Mouse (Mus musculus) forebrain, embryonic 10.5 days (tissue): Measurements from ENCODE around the gene Flt3l. TPM values are rescaled to one million over a fixed set of nuclear protein-coding genes. Genes with fewer than 3 reads are reported as not detected.
A peak's percentile ranks its signal among the peaks of the same experiment; 100 is the strongest.
"Not testable (repeated sequence)": the region's sequence is repeated elsewhere in the genome, so short reads cannot be mapped to it uniquely, and the experiment has no call there.

Source experiments
- DNase-seq: peaks from one replicate; pipeline ENCODE4 v3.0.0-alpha.2; 2017; ENCODE audit warnings: low spot score; ENCODE audit errors: extremely low spot score
- H3K27ac ChIP-seq: fragments of 300-500 bp; sonication (generic); 2 replicates; pipeline ENCODE4 v1.5.1; 2016; ENCODE audit warnings: mild to moderate bottlenecking
- H3K27me3 ChIP-seq: fragments of 300-500 bp; sonication (generic); 2 replicates; pipeline ENCODE4 v1.6.1; 2016; ENCODE audit warnings: mild to moderate bottlenecking; ENCODE audit not compliant: poor library complexity, severe bottlenecking
- H3K36me3 ChIP-seq: fragments of 300-500 bp; sonication (generic); replicated peaks from 2 replicates; pipeline ENCODE4 v1.6.1; 2016; ENCODE audit warnings: mild to moderate bottlenecking, moderate library complexity
- H3K4me1 ChIP-seq: fragments of 300-500 bp; sonication (generic); 2 replicates; pipeline ENCODE4 v1.6.1; 2016
- H3K4me3 ChIP-seq: fragments of 300-500 bp; sonication (generic); 2 replicates; pipeline ENCODE4 v1.5.1; 2016; ENCODE audit warnings: mild to moderate bottlenecking, moderate library complexity
- H3K9me3 ChIP-seq: fragments of 300-500 bp; sonication (generic); 2 replicates; pipeline ENCODE4 v1.6.1; 2016; ENCODE audit warnings: mild to moderate bottlenecking, moderate library complexity
- WGBS: fragments of 180-500 bp; shearing (Covaris S2); methylation state at CpG from one replicate; pipeline ENCODE4 v1.1.7; 2016; 5-methylcytosine and 5-hydroxymethylcytosine counted together
- polyA plus RNA-seq: library from polyadenylated mRNA; unstranded; fragments of >200 nt; fragmentation: Nextera tagmentation; extraction: Ambion mirVana; gene quantifications from 2 replicates; pipeline ENCODE4 v1.2.1, GENCODE M21; 2016

The Flt3l gene
- polyA plus RNA-seq, 1 experiment from 2014 or later = 1.1 TPM

DNA sequence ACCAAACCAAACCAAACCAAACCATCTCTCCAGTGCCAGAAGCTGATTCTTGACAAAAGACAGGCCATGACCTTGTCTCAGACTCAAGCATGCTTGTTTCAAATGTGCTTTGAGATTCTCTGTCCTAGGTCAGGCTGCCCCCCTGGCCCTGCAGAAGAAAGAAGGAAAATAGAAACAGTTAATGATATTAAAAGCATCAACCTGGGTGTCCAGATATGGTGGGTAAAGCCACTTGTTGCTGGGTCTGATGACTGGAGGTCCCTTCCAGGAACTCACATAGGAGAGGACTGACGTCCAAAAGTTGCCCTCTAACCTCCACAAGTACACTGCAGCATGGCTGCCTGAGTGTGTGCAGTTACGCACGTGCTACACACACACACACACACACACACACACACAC, 24.6 kb upstream of the Flt3l start:
- peaks cover 44% of the 10 kb centered on the region for H3K36me3 ChIP-seq
- H3K4me1 ChIP-seq = peaks cover 26% of the 10 kb centered on the region
- peaks cover 37% of the 10 kb centered on the region for H3K27me3 ChIP-seq
- no peaks in the 10 kb centered on the region for H3K9me3 ChIP-seq
- H3K27ac ChIP-seq = no peak overlapping the region
- WGBS = 95% methylated on average over 3 of the region's 3 CpGs
- no peak for DNase-seq
- H3K4me3 ChIP-seq = no peak overlapping the region

DNA sequence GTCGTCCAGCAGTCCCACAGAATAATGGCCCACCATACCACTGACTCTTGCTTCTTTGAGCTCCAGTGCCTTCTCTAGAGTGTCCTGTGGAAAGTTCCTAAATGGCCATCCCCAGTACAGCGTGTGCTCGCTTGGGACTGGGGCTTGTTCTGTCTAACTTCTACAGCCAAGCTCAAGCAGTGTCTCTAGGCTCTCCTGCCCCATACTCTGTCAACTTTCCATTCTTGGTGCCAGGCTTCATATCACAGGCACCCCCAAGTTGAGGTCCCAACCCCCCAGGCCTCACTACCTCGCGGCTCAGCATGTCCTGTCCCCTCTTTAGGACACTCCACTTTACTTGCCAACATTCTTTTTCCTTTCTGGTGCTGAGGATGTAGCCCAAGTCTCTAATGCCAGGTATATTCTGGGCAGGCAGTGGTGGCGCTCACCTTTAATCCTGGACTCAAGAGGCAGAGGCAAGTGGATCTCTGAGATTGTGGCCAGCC, 24.1 kb upstream of the Flt3l start:
- no peak for DNase-seq
- H3K27me3 ChIP-seq = peaks cover 32% of the 10 kb centered on the region
- WGBS = 93% methylated on average over 6 of the region's 6 CpGs
- peaks cover 44% of the 10 kb centered on the region for H3K36me3 ChIP-seq
- H3K27ac ChIP-seq = no peak overlapping the region
- H3K9me3 ChIP-seq = no peaks in the 10 kb centered on the region
- no peak overlapping the region for H3K4me3 ChIP-seq
- peaks cover 29% of the 10 kb centered on the region for H3K4me1 ChIP-seq

DNA sequence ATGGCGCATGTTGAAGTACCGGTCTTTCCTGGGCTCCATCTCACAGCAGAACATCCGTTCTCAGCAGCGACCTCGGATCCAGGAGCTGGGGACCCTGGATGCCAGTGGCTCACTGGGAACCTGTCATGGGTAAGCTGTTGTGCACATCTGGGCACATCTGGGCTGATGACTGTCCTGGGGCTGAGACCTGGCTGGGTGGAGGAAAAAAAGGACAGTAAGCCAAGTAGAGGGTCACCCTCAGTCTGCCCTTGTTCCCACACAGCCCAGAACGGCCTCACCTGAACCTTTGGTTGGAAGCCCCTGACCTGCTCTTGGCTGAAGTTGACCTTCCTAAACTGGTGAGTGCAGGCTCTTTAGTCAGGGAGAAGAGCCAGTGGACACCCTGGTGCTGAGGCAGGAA, 22.8 kb upstream of the Flt3l start:
- Histone ChIP-seq H3K27ac (no peak overlapping the region), H3K9me3 (no peaks in the 10 kb centered on the region), H3K36me3 (peaks cover 44% of the 10 kb centered on the region), H3K27me3 (peaks cover 19% of the 10 kb centered on the region), H3K4me3 (no peak overlapping the region), H3K4me1 (peaks cover 32% of the 10 kb centered on the region)
- no peak for DNase-seq
- 92% methylated on average over 6 of the region's 6 CpGs for WGBS

DNA sequence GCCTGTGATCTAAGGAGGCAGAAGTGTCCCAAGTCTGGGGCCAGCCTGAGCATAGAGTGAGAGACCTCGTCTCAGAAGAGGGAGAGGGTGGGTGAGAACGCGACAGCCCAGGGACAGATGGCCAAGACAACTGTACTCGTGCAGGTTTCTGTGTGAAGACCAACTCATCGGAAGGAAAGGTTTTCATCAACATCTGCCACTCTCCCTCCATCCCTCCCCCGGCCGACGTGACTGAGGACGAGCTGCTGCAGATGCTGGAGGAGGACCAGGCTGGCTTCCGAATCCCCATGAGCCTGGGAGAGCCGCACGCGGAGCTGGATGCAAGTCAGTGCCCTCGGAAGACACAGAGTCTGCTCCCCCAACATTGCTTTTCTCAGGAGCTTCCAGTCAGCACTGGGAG, 21.2 kb upstream of the Flt3l start:
- DNase-seq = no peak
- Histone ChIP-seq H3K36me3 (peaks cover 44% of the 10 kb centered on the region), H3K27ac (no peak overlapping the region), H3K9me3 (no peaks in the 10 kb centered on the region), H3K4me1 (peaks cover 29% of the 10 kb centered on the region), H3K27me3 (peaks cover 3% of the 10 kb centered on the region), H3K4me3 (no peak overlapping the region)
- WGBS = 88% methylated on average over 14 of the region's 14 CpGs

DNA sequence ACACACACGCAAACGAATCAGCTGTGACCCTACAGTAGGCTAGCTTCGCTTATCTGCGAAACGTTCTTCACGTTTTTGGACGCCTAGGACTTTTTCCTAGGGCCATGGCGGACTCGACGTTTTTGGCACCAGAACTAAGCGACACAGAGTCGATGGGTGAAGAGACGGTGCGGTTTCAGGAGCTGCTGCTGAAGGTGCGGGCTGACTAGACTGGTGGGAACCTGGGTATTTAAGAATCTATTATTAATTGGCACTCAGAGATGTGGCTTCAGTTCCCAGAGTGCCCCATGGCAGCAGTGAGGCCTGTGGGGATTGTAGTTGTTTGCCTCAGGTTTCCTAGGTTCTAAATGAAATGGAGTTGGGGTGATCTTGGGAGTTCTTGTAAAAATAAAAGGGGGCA, 20.0 kb upstream of the Flt3l start:
- WGBS = 93% methylated on average over 15 of the region's 15 CpGs
- H3K4me3 ChIP-seq = no peak overlapping the region
- DNase-seq = no peak
- H3K27ac ChIP-seq = no peak overlapping the region
- peaks cover 24% of the 10 kb centered on the region for H3K4me1 ChIP-seq
- H3K36me3 ChIP-seq = peaks cover 43% of the 10 kb centered on the region
- H3K27me3 ChIP-seq = no peaks in the 10 kb centered on the region
- H3K9me3 ChIP-seq = no peaks in the 10 kb centered on the region

DNA sequence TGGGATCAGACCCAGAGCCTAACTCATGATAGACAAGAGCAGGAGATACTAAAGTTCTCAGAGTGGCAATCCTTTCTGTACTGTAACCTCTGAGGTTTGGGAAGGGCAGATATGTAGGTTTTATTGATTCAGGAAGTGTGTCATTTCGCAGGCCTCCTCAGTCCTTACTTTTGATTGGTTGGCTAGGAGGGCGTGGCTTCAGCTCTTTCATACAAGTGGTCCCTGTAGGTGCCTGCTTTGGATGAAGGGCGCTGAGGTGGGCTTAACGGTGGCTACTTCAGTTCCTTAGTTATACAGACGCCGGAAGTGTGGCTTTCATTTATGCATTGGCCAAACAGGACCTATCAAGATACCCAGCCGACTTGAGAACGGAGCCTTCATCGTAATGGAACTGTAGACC, 19.4 kb upstream of the Flt3l start:
- WGBS = 85% methylated on average over 9 of the region's 9 CpGs
- H3K4me3 ChIP-seq = no peak overlapping the region; the same call in 1 of the 2 replicates
- H3K4me1 ChIP-seq = peaks cover 30% of the 10 kb centered on the region
- H3K27ac ChIP-seq = no peak overlapping the region
- H3K27me3 ChIP-seq = no peaks in the 10 kb centered on the region
- H3K36me3 ChIP-seq = peaks cover 37% of the 10 kb centered on the region
- H3K9me3 ChIP-seq = no peaks in the 10 kb centered on the region
- no peak for DNase-seq

DNA sequence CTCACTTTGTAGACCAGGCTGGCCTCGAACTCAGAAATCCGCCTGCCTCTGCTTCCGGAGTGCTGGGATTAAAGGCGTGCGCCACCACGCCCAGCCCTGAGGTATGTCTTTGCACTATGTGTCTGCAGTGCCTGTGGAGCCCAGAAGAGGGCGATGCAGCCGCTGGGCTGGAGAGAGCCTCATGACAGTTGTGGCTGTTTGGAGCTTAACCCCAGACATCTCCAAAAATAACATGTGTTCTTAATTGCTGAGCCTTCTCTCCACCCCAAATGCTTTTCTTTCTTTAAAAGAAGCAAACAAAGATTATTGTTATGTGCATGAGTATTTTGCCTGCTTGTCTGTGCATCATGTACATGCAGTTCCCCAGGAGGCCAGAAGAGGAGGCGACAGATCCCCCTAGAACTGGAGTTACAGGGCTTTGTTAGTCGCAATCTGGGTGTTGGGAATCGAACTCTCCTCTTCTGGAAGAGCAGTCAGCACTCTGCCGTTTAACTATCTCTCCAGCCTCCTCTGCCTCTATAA, 18.8 kb upstream of the Flt3l start:
- peak; percentile 44 for DNase-seq
- H3K27me3 ChIP-seq = no peaks in the 10 kb centered on the region
- H3K4me3 ChIP-seq = peak overlapping the region; percentile 74
- 79% methylated on average over 12 of the region's 12 CpGs for WGBS
- peaks cover 32% of the 10 kb centered on the region for H3K36me3 ChIP-seq
- H3K9me3 ChIP-seq = no peaks in the 10 kb centered on the region
- peaks cover 36% of the 10 kb centered on the region for H3K4me1 ChIP-seq
- peak overlapping the region; percentile 98 for H3K27ac ChIP-seq

DNA sequence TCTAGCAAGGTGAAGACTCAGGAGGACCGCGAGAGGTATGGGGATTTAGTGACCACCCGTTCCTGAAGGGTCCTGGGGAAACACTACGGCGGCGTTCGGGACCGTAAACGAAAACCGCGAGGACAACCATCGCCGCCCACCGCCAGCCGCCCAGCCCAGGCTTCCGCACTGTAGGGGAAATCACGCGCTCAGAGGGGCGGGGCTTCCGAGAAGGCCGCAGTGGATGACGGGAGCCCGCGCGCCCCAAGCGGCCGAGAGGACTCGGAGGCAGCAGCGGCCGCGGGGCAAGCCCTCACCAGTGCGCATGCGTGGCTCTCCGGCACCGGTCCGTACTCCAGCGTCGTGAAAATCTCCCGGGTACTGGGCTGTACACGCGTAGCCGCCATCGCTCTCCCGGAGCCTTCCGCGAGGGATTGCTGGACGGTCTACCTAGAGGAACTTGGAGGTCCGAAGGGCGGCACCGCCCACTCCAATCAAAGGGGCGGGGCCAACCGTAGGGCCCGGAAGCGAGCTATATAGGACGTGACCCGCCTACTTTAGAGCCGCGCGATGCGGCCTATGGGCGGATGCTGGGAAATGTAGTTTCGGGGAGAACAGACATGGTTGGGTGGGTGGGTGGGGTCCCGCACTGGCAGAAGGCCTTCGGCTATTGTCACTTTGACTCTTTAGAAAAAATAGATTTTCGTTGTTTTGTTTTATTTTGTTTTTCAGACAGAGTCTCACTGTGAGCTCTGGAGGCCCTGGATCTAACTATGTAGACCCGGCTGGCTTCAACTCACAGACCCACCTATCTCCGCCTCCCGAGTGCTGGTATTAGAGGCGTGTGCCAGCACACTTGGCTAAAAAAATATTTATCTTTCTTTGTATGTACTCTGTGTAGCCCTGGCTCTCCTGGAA, 18.1 kb upstream of the Flt3l start, which contains the start of the genes Pih1d1 and Aldh16a1:
TSS of gene Pih1d1 (plus strand) at position 208 of the 897 bp plus-strand sequence.
TSS of gene Aldh16a1 (minus strand) at position 489 of the 897 bp plus-strand sequence.
- peak; percentile 97 for DNase-seq
- Histone ChIP-seq H3K27ac (peak within 1 kb of the TSS; percentile 98), H3K36me3 (peaks cover 25% of the 10 kb centered on the region), H3K27me3 (no peaks in the 10 kb centered on the region), H3K4me3 (peak within 1 kb of the TSS; percentile 74), H3K4me1 (peaks cover 43% of the 10 kb centered on the region), H3K9me3 (no peaks in the 10 kb centered on the region)
- 6% methylated on average over 69 of the region's 69 CpGs for WGBS

DNA sequence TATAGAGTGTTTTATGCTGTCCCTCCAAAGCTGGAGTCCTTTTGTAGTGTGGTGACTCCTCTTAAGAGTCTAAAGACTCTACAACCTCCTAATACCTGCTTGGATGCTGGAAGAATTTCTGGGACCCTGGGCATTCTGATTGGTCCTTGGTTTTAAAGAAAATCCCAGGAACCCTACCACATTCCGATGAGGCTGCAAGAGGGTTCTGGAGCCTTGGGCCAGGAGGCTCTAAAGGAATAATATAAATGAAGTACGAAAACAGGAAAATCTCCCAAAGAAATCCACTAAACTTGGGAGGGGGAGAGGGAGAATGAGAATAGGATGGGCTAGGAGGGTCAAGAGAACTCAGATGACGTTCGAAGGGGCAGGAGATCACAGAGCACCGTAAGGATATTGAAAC, 17.4 kb upstream of the Flt3l start:
- Histone ChIP-seq H3K4me1 (peaks cover 45% of the 10 kb centered on the region), H3K27me3 (no peaks in the 10 kb centered on the region), H3K36me3 (peaks cover 18% of the 10 kb centered on the region), H3K9me3 (no peaks in the 10 kb centered on the region), H3K27ac (peak overlapping the region; percentile 98), H3K4me3 (peak overlapping the region; percentile 74)
- 2% methylated on average over 5 of the region's 5 CpGs for whole genome bisulfite sequencing
- DNase-seq = no peak

DNA sequence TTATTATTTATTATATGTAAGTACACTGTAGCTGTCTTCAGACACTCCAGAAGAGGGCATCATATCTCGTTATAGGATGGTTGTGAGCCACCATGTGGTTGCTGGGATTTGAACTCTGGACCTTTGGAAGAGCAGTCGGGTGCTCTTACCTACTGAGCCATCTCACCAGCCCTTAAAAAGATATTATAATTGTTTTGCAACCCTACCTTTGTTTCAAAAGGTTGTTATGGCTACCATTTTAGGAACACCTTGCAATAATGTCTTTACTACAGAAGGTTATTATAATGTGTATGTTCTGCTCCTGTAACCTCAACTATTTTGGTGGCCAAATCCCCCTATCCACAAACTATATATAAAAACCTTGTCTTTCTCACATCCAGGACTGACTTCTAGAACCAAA, 16.8 kb upstream of the Flt3l start:
- H3K9me3 ChIP-seq, DNase-seq, H3K27ac ChIP-seq, H3K27me3 ChIP-seq: not testable (repeated sequence)
- peak overlapping the region; percentile 74; the same call in 1 of the 2 replicates for H3K4me3 ChIP-seq
- WGBS = 91% methylated on average over 2 of the region's 2 CpGs
- H3K36me3 ChIP-seq = peaks cover 17% of the 10 kb centered on the region
- peaks cover 45% of the 10 kb centered on the region for H3K4me1 ChIP-seq

DNA sequence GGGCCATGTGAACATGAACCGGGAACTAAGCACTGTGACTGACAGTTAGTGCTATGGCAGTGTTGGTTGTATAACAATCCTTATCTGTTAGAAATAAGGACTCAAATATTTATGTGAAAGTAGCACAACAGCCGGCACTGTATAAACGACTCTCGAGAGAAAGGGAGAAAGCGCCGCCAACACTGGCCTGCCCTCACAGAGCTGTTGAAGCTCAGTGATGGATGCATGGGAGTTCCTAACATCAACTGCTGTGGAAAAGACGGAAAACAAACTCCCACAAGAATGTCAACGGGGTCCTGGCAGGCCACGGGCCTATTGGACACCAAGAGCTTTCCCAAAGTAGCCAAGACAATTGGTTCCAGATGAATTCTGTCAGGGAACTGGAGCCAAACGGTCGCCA, 15.1 kb upstream of the Flt3l start:
- Histone ChIP-seq H3K4me3 (no peak overlapping the region), H3K9me3 (no peaks in the 10 kb centered on the region), H3K4me1 (peaks cover 45% of the 10 kb centered on the region), H3K27me3 (no peaks in the 10 kb centered on the region), H3K27ac (peak overlapping the region; percentile 52; the same call in 1 of the 2 replicates), H3K36me3 (peaks cover 20% of the 10 kb centered on the region)
- WGBS = 72% methylated on average over 11 of the region's 11 CpGs
- DNase-seq = no peak

DNA sequence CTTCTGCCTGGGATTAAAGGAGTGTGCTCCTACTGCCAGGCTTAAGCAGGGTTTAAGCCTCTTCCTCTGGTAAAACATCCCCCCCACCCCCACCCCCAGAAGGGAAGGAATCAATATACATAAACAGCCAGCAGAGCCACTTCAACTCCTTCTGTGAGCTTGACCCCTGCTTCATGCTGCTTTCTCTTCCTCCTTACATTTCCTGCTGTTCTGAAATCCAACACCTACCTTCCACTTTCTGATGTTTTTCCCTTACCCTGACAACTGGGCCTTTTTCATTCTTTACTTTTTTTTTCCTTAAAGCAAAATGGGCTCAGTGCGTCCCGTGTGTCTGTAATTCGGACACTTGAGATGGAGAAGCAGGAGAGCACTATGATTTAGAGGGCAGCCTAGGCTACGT, 14.1 kb upstream of the Flt3l start:
- H3K27ac ChIP-seq = peak overlapping the region; percentile 52; the same call in 1 of the 2 replicates
- H3K4me3 ChIP-seq = no peak overlapping the region
- 71% methylated on average over 4 of the region's 4 CpGs for WGBS
- H3K9me3 ChIP-seq = no peaks in the 10 kb centered on the region
- DNase-seq = no peak
- peaks cover 43% of the 10 kb centered on the region for H3K4me1 ChIP-seq
- H3K27me3 ChIP-seq = no peaks in the 10 kb centered on the region
- peaks cover 30% of the 10 kb centered on the region for H3K36me3 ChIP-seq

DNA sequence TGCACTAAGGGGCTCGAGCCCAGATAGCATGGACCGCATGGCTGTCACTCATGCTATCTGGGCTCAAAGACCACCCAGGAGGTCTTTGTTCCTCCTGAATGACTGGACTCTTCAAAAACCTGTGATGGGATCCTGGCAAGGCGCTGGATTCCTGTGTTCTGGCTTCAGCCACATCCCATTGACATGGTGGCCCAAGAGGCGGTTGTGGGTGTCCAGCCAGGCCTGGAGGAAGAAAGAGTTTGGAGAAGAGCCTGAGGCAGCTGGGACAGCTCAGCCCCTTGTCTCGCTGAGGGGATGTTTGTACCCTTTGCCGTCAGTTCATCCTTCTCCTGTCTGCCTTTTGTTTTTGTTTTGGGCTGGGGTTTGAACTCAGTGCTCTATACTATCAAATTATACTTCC, 13.3 kb upstream of the Flt3l start:
- Histone ChIP-seq H3K9me3 (no peaks in the 10 kb centered on the region), H3K4me3 (no peak overlapping the region), H3K27ac (peak overlapping the region; percentile 63), H3K4me1 (peaks cover 35% of the 10 kb centered on the region), H3K36me3 (peaks cover 37% of the 10 kb centered on the region), H3K27me3 (no peaks in the 10 kb centered on the region)
- no peak for DNase-seq
- 46% methylated on average over 6 of the region's 6 CpGs for WGBS
